Mouse (Mus musculus) left cerebral cortex, postnatal 36 days (tissue): ENCODE results near the gene Gtsf1. TPM values are rescaled to one million over a fixed set of nuclear protein-coding genes. Genes with fewer than 3 reads are reported as not detected.

Source experiments
- DNase-seq, 2 experiments: peaks; one replicate each; pipeline ENCODE4 v3.0.0; 2021 to 2022; ENCODE audit warnings: low spot score in 2 of 2, mixed read lengths in 1 of 2
- intact Hi-C: fragments of 180-260 bp; cut with DNase I; formaldehyde crosslinking; loops from one replicate; pipeline ENCODE4 v1.15.1; 2025
- total RNA-seq, 2 experiments: library from RNA; stranded (reverse); gene quantifications; 2 replicates each; pipeline ENCODE4 v1.2.3; 2021

Gtsf1 gene
- total RNA-seq, 2 experiments from 2014 or later: 0.64 TPM; not detected in 1

DNA sequence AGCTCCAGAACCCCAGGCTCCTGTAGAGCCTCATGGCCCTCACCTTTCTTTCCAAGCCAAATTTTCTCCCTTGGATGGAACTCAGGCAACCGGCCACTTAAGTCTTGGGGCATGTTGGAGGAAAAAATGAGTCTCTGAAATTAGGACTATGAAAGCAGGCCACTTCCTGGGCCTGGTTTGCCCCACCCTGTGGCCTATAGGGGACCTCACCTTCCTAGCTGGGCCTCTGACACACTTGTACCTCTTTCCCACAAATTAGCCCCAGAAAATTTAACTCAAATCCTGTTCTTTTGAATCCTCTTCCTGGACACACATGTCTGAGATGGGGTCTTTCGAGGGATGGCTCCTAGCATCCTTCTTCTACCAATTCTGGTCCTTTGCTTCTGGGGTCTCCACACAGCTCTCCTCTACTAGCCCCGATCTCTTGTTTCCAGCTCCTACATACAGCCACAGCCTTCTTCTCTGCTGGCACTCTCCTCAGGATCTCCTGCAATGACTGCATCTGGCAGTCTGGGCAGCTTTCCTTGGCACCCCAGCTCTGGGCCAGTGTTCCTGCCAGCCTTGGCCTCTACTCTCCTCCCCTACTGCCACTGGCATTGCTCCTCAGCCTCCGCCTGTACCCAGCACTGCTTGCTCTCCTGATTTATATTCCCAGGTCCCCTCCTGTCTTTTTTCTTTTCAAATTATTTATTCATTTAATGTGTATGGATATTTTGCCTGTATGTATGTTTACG lies 70.2 kb downstream of the Gtsf1 start:
- intact Hi-C loops: no loop called here

DNA sequence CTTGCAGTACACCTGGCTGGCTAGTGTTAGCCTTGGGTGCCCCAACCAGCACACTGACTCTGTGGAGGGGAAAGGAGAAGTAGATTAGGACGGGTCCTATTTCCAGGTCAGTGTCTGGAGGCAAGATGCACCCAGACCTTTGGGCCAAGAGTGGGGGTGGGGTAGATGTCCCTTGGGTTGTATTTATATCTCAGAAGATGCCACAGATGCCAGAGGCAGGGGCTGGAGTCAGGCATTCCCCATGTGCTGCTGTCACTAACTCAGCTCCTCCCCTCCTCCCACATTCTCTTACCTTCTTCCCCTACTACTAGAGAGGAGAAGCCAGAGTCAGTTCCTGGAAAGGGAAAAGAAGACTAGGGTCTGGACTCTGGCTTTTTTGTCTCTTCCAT lies 71.2 kb downstream of the Gtsf1 start:
- DNase-seq: no peak
- intact Hi-C loops: no loop called here

More for the DNA sequence above, 70.2 kb downstream of the Gtsf1 start:
- no peak for DNase-seq

DNA sequence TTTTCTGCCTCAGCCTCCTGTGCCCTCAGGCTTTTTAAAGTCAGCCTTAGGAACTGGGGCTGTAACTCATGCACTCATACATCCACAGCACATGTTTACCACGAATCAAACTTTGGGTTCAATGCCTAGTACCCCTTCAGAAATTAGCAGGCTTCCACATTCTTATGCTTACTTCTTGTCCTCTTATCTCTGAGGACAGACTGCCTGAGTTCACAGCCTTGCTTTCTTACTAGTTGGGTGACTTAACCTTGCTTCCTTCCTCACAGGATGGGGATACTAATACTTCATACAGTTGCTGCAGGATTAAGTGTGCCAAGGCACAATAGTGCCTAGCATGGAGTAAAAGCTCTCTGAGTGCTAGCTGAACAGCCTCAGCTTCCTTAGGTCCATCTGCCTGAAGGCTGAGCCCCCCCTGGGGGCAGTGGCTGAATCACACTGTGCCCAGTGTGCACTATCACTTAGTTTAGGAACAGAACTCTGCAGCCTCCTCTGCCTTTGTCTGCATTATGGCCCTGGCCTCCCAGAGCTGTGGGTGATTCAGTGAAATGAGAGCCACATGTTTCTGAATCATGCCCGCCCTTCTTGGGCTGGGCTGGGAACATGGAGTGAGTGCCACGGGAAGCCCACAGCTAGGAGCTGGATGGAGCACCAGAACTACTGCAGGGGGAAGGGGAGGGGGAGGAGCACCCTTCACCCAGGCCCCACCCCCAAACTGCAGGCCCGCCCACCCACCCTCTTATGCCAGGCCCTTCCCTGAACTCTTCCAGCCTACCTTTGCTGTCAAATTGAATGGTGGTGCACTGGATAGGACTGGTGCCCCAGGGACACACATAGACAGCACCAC lies 71.8 kb downstream of the Gtsf1 start:
- DNase-seq: no peak
- intact Hi-C loops: no loop called here

DNA sequence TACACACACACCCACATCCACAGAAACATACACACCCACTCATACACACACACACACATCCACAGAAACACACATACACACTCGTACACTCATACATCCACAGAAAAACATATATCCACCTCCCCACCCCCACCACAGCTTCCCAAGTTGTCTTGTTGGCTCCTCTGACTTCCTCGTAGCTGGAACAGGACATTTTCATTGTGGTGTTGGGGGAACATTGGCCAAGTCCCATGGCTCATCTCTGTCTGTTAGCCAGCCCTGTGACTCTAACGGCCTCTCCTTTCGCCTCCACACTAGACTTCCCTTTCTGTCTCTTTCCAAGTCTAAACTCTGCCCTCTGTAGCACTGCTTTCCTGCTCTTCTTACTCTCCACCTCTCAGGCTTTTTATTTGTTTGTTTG lies 72.5 kb downstream of the Gtsf1 start:
- DNase-seq: no peak
- intact Hi-C loops: no loop called here

DNA sequence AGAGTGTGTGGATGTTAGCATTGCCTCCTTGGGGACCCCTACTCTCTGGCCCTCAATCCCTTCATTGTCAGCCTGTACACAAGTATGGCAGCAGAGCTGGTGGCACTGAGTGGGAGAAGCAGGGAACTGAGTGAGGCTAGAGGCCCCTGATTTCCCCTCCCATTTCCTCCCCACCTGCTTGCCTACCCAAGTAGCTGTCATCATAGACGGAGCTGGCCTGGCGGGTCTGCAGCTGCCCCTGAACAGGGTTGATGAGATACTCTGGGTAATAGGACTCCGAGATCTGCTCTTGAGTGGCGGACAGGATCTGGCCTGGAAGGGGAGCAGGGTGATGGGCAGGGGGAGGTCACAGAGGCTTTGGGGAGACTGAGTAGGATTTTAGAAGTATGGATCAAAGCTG lies 74.1 kb downstream of the Gtsf1 start:
- DNase-seq: no peak
- intact Hi-C loops: no loop called here

DNA sequence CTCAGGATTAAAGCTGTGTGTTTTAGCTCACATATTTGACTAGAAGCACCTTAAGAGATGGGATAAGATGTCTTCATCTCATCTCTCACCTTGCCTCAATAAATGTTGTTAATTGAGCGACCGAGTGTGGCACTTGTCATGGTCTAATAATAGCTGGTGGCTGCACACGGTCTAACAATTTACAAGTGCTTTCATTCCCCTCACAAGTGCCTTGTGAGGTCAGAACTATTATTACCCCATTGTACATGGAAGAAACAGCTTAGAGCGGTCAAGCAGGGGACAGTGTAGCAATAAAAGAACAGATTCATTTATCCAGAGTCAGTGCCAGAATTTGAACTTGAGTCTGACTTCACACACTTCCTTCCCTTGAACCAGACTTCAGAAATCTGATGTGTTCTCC lies 74.8 kb downstream of the Gtsf1 start:
- intact Hi-C loops: no loop called here
- no peak for DNase-seq

DNA sequence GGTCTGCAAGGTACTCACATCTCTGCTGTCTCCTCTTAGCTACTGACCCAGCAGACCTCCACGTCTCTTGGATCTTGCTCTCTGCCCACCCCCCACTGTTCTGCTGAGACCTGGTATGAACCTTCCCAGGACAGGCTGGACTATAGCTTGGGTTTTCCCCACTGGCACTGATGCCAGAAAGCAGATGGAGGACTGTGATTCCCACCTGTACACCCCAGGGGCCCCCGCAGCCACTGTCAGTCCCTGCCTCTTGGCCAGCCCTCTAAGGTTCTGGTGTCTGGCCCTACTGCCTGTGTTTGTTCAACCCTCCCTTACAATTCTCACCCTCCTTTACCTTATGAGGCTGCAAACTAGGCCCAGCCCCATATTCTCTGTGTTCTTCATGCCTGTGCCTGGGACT lies 75.6 kb downstream of the Gtsf1 start:
- intact Hi-C loops: no loop called here
- no peak for DNase-seq

DNA sequence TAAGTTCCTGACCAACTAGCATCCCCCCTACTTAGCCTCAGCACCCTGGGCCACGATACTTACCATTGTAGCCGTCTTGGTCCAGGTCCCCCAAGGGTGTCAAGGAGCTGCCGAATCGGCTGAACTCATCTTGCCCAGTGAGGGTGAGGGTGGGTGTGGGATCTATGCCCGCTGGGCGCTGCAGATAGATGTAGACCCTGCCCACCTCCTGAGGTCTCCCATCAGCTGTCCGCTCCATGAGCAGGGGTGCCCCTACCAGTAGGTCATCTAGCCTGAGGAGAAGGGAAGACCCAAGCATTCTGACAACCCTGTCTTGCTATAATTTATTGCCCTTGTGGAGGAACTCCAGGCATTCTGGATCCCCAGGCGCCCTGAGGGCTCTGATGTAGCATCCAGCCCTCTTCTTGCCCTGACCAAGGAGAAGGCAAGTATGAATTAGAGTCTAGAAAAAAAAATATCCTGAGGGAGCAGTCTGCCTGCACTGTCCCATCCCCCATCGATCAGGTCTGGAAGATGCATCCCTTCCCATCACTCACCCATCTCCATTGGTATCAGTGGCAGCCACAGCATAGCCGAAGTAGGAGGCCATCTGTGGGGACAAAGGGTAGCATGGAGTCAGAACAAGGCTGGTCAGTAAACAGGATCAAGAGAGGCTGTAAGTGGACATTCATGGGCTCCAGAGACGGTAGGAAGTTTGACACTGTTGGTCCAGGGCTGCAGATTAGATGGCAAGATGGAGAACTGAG lies 76.6 kb downstream of the Gtsf1 start:
- intact Hi-C loops: no loop called here
- DNase-seq: no peak

DNA sequence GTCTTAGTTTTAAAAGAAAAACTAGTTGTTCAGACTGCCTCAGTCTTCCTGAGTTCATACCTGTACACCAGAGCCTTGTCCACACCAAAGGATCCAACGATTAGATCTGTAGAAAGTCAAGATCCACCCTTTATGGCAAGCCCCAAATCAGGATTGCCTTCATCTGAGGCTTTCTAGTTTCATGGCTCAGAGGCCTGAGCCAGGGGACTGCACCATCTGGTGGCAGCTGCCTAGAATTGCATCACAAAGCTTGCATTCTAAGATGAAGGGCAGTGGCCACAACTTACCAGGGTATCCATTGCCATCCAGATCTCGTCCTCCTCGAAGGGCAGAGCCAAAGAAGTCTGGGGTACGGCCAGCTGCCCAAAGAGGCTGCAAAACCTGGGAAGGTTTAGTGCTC lies 77.4 kb downstream of the Gtsf1 start:
- DNase-seq: no peak
- intact Hi-C loops: no loop called here

Other genes with a start within 250 kb of the Gtsf1 start
- 100 to 1,000 TPM; 158 to 174 TPM for gene Cbx5, start 190.7 kb downstream of the Gtsf1 start, total RNA-seq
- 100 to 1,000 TPM; 199 to 232 TPM for gene Hnrnpa1, start 190.0 kb downstream of the Gtsf1 start, total RNA-seq
- gene Nfe2, start 172.1 kb downstream of the Gtsf1 start, total RNA-seq: not detected
- gene Copz1, start 157.8 kb downstream of the Gtsf1 start, total RNA-seq: 10 to 100 TPM; 87.8 to 95.9 TPM
- gene Gpr84, start 119.9 kb downstream of the Gtsf1 start, total RNA-seq: under 1 TPM; 0.42 to 0.45 TPM
- gene Zfp385a, start 90.4 kb downstream of the Gtsf1 start, total RNA-seq: 10 to 100 TPM; 64.4 to 73.5 TPM
- gene Itga5, start 63.7 kb downstream of the Gtsf1 start, total RNA-seq: 1 to 10 TPM; 2.8 to 4.3 TPM
- not detected for gene Gtsf2, start 18.0 kb upstream of the Gtsf1 start, total RNA-seq
- gene Nckap1l, start 23.3 kb upstream of the Gtsf1 start, total RNA-seq: 1 to 10 TPM; 9.4 to 9.9 TPM
- 100 to 1,000 TPM; 160 to 189 TPM for gene Pde1b, start 72.6 kb upstream of the Gtsf1 start, total RNA-seq
- 100 to 1,000 TPM; 148 to 164 TPM for gene Ppp1r1a, start 107.5 kb upstream of the Gtsf1 start, total RNA-seq
- not detected for gene Glycam1, start 134.6 kb upstream of the Gtsf1 start, total RNA-seq